Mouse (Mus musculus): ENCODE data around the gene Tspoap1. TPM values are rescaled to one million over a fixed set of nuclear protein-coding genes. Genes with fewer than 3 reads are reported as not detected.

The Tspoap1 gene
- total and polyA plus RNA-seq, 2 experiments, result 0.09 to 0.37 TPM

DNA sequence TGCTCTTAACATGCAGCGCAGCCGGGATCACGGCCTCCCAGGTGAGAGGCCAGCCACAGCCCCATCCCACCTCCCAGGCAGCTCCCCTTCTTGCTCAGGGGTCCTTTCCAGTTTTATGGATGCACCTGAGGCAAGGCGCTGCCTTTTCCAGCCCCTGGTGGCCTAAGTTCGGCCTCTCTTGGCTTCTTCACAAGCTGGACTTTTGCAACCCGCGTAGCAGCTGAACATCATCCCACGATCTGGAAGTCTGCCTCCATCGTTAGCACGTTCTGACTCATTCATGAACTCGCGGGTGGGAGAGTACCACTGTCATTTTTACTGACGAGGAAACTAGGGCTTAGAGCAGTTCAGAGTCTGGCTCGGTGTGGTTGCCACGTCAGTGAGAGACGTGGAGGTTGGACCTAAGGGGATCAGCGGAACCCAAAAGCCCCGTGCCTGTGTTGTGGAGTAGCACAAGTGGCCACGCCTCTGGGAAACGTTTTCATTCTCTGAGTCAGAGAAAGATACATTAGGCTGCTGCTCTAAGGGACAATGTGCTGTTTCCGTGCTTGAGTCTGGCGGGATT is 41.5 kb downstream of the Tspoap1 start:
- no peak overlapping the region for H3K9ac ChIP-seq (ENCODE audit: low read depth, low read length)
- no peak for DNase-seq (ENCODE audit: extremely low read depth, low read depth, low spot score)
- H3K4me3 ChIP-seq (ENCODE audit: insufficient read depth, low read depth, low read length), result no peak overlapping the region
- WGBS, result 81% methylated on average over 22 of the region's 22 CpGs
- H3K79me2 ChIP-seq (ENCODE audit: control insufficient read depth, insufficient read depth, low read length), result no peaks in the 10 kb centered on the region
- TF ChIP-seq CTCF (IDR thresholded peaks at IDR 0.05; ENCODE audit: low read depth, low read length), result no peak
- no peak for TF ChIP-seq POLR2A (IDR thresholded peaks at IDR 0.05; ENCODE audit: extremely low read depth, insufficient read depth, low read length)
- H3K27me3 ChIP-seq (ENCODE audit: control insufficient read depth, insufficient read depth, low read length), result peaks cover 6% of the 10 kb centered on the region; the same call in 1 of the 2 replicates
- H3K36me3 ChIP-seq (ENCODE audit: control insufficient read depth, insufficient read depth, low read length), result no peaks in the 10 kb centered on the region
- H3K27ac ChIP-seq (replicated peaks; ENCODE audit: insufficient read depth, low read depth, low read length), result no peak overlapping the region
- H3K4me1 ChIP-seq (ENCODE audit: control insufficient read depth, insufficient read depth, low read length), result no peaks in the 10 kb centered on the region

DNA sequence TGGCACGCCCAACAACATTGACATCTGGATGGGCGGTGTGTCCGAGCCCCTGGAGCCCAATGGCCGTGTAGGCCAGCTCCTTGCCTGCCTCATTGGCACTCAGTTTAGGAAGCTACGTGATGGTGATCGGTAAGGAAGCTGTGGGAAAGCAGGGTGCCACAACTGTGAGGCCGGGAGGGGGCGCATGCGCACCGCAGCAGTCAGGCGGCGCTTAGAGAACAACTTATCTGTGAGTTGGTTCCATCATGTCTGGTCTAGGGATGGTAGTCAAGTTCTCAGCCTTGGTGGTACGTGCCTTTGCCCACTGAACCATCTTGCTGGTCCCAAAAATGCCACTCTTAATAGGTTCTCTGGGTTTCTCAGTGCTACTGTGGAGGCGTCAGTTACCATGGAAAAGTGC is 42.3 kb downstream of the Tspoap1 start:
- DNase-seq (ENCODE audit: extremely low read depth, low read depth, low spot score), result no peak
- TF ChIP-seq POLR2A (IDR thresholded peaks at IDR 0.05; ENCODE audit: extremely low read depth, insufficient read depth, low read length) (no peak), CTCF (IDR thresholded peaks at IDR 0.05; ENCODE audit: low read depth, low read length) (peak; percentile 43)
- no peaks in the 10 kb centered on the region for H3K79me2 ChIP-seq (ENCODE audit: control insufficient read depth, insufficient read depth, low read length)
- H3K9ac ChIP-seq (ENCODE audit: low read depth, low read length), result no peak overlapping the region
- WGBS, result 52% methylated on average over 14 of the region's 14 CpGs
- H3K4me3 ChIP-seq (ENCODE audit: insufficient read depth, low read depth, low read length), result no peak overlapping the region
- H3K27me3 ChIP-seq (ENCODE audit: control insufficient read depth, insufficient read depth, low read length), result peaks cover 6% of the 10 kb centered on the region; the same call in 1 of the 2 replicates
- H3K36me3 ChIP-seq (ENCODE audit: control insufficient read depth, insufficient read depth, low read length), result no peaks in the 10 kb centered on the region
- H3K27ac ChIP-seq (replicated peaks; ENCODE audit: insufficient read depth, low read depth, low read length), result no peak overlapping the region
- no peaks in the 10 kb centered on the region for H3K4me1 ChIP-seq (ENCODE audit: control insufficient read depth, insufficient read depth, low read length)

DNA sequence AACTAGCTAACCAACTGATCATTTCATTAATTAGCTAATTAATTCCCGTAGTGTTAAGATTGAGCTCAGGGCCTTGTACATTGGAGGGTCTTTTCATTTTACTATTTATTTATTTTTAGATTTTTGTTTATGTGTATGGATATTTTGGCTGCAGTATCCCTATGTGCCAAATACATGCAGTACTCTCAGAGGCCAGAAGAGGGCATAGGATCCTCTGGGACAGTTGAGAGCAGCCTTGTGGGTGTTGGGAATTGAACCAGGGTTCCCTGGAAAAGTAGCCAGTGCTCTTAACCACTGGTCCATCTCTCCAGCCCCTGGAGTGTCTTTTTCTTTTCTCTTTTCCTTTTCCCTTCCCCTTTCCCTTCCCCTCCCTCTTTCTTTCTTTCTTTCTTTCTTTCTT is 45.1 kb downstream of the Tspoap1 start:
- H3K27me3 ChIP-seq (ENCODE audit: control insufficient read depth, insufficient read depth, low read length), result peaks cover 6% of the 10 kb centered on the region
- H3K4me3 ChIP-seq (ENCODE audit: insufficient read depth, low read depth, low read length), result no peak overlapping the region
- peak; percentile 28 for DNase-seq (ENCODE audit: extremely low read depth, low read depth, low spot score)
- WGBS, result 58% methylated on average over 1 of the region's 1 CpGs
- no peaks in the 10 kb centered on the region for H3K79me2 ChIP-seq (ENCODE audit: control insufficient read depth, insufficient read depth, low read length)
- H3K9ac ChIP-seq (ENCODE audit: low read depth, low read length), result no peak overlapping the region
- H3K36me3 ChIP-seq (ENCODE audit: control insufficient read depth, insufficient read depth, low read length), result no peaks in the 10 kb centered on the region
- no peaks in the 10 kb centered on the region for H3K4me1 ChIP-seq (ENCODE audit: control insufficient read depth, insufficient read depth, low read length)
- no peak for TF ChIP-seq POLR2A (IDR thresholded peaks at IDR 0.05; ENCODE audit: extremely low read depth, insufficient read depth, low read length)
- TF ChIP-seq CTCF (IDR thresholded peaks at IDR 0.05; ENCODE audit: low read depth, low read length), result peak; percentile 47; the same call in 1 of the 2 replicates
- H3K27ac ChIP-seq (replicated peaks; ENCODE audit: insufficient read depth, low read depth, low read length), result no peak overlapping the region

DNA sequence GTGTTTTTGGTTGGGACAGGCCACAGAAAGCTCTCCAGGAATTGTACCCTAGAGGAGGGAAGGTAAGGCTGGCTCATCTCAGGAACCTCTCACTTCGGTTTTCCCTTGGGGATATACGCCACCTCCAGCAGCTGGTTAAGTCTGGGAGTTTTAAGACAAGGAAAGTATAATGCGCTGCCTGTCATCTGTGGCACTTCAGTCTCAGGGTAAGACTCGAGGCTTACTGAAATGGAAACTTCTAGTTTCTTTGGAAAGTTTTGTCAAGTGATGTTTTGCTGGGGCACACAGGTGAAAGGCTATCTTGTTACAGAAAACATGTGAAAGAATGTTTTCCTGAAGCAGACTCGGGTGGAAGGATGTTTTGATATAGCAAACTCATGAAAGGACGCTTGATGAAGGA is 47.1 kb downstream of the Tspoap1 start:
- TF ChIP-seq POLR2A (IDR thresholded peaks at IDR 0.05; ENCODE audit: extremely low read depth, insufficient read depth, low read length) (no peak), CTCF (IDR thresholded peaks at IDR 0.05; ENCODE audit: low read depth, low read length) (no peak)
- no peak for DNase-seq (ENCODE audit: extremely low read depth, low read depth, low spot score)
- WGBS, result 81% methylated on average over 6 of the region's 6 CpGs
- Histone ChIP-seq H3K27ac (replicated peaks; ENCODE audit: insufficient read depth, low read depth, low read length) (no peak overlapping the region), H3K36me3 (ENCODE audit: control insufficient read depth, insufficient read depth, low read length) (no peaks in the 10 kb centered on the region), H3K27me3 (ENCODE audit: control insufficient read depth, insufficient read depth, low read length) (peaks cover 4% of the 10 kb centered on the region), H3K4me1 (ENCODE audit: control insufficient read depth, insufficient read depth, low read length) (no peaks in the 10 kb centered on the region), H3K79me2 (ENCODE audit: control insufficient read depth, insufficient read depth, low read length) (no peaks in the 10 kb centered on the region), H3K9ac (ENCODE audit: low read depth, low read length) (no peak overlapping the region), H3K4me3 (ENCODE audit: insufficient read depth, low read depth, low read length) (no peak overlapping the region)

DNA sequence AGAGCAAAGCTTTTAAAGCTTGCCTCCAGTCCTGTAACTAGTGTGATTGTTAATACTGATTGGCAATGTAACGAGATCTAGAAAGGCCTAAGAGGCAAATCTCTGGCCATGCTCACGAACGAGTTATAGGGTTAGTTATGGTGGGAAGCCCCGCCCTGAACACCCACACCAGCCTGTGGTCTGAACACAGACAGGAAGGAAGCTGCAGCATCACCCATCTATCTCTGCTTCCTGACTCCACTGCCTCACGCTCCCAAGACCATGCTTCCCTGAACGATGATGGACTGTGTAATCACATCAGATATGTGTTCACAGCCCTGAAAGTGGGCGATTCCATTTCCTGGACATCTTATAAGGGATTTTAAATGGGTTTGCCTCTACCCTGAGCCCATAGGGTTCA is 47.9 kb downstream of the Tspoap1 start:
- Histone ChIP-seq H3K4me1 (ENCODE audit: control insufficient read depth, insufficient read depth, low read length) (no peaks in the 10 kb centered on the region), H3K4me3 (ENCODE audit: insufficient read depth, low read depth, low read length) (no peak overlapping the region), H3K79me2 (ENCODE audit: control insufficient read depth, insufficient read depth, low read length) (no peaks in the 10 kb centered on the region), H3K36me3 (ENCODE audit: control insufficient read depth, insufficient read depth, low read length) (no peaks in the 10 kb centered on the region), H3K9ac (ENCODE audit: low read depth, low read length) (no peak overlapping the region), H3K27ac (replicated peaks; ENCODE audit: insufficient read depth, low read depth, low read length) (no peak overlapping the region), H3K27me3 (ENCODE audit: control insufficient read depth, insufficient read depth, low read length) (peaks cover 2% of the 10 kb centered on the region; the same call in 1 of the 2 replicates)
- TF ChIP-seq CTCF (IDR thresholded peaks at IDR 0.05; ENCODE audit: low read depth, low read length) (no peak), POLR2A (IDR thresholded peaks at IDR 0.05; ENCODE audit: extremely low read depth, insufficient read depth, low read length) (no peak)
- 73% methylated on average over 7 of the region's 7 CpGs for WGBS
- no peak for DNase-seq (ENCODE audit: extremely low read depth, low read depth, low spot score)

DNA sequence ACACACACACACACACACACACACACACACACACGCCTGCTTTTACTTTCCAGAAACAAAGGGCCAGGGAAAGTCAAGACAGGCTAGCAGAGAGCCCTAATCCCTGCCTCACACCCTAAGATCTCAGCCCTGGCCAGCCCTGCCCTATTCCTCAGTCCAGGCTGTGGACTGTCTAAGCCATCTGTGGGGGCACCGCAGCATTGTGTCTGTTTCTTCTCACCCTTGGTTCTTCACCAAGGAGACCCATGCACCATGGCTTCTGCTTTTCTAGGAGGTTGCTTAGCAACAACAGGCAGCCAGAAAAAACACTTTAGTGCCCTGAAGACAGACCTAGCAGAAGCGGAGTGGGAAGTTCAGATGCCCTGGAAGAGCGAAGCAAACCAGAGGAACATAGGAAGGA is 51.1 kb downstream of the Tspoap1 start:
- no peak overlapping the region for H3K27ac ChIP-seq (replicated peaks; ENCODE audit: insufficient read depth, low read depth, low read length)
- 68% methylated on average over 4 of the region's 4 CpGs for WGBS
- no peak overlapping the region for H3K9ac ChIP-seq (ENCODE audit: low read depth, low read length)
- TF ChIP-seq POLR2A (IDR thresholded peaks at IDR 0.05; ENCODE audit: extremely low read depth, insufficient read depth, low read length) (no peak), CTCF (IDR thresholded peaks at IDR 0.05; ENCODE audit: low read depth, low read length) (no peak)
- no peaks in the 10 kb centered on the region for H3K36me3 ChIP-seq (ENCODE audit: control insufficient read depth, insufficient read depth, low read length)
- no peaks in the 10 kb centered on the region for H3K79me2 ChIP-seq (ENCODE audit: control insufficient read depth, insufficient read depth, low read length)
- DNase-seq (ENCODE audit: extremely low read depth, low read depth, low spot score), result no peak
- H3K4me1 ChIP-seq (ENCODE audit: control insufficient read depth, insufficient read depth, low read length), result no peaks in the 10 kb centered on the region
- H3K4me3 ChIP-seq (ENCODE audit: insufficient read depth, low read depth, low read length), result no peak overlapping the region
- peaks cover 7% of the 10 kb centered on the region; the same call in 1 of the 2 replicates for H3K27me3 ChIP-seq (ENCODE audit: control insufficient read depth, insufficient read depth, low read length)
